Mouse (Mus musculus): ENCODE results near the gene Rnf17.

DNA sequence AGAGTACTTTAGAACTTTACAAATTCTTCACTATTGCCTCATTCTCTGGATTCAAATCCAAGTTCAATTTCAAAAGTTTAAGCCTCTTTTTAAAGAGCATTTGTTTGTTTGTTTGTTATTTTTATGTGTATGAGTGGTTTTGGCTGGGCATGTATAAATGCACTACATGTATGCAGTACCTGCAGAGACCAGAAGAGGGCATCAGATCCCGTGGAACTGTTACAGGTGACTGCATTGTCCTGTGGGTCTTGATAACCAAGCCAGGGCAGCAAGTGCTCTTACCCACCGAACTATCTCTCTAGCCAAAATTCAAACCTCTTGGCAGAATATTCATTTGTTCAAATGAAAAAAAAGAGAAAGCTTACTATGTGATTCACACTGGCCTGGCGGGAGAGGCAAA, 33.5 kb upstream of the Rnf17 start:
- no peak for TF ChIP-seq HCFC1 (IDR thresholded peaks at IDR 0.05; ENCODE audit: borderline replicate concordance, insufficient read depth, low read length)
- TF ChIP-seq ZC3H11A (IDR thresholded peaks at IDR 0.05; ENCODE audit: borderline replicate concordance, low read depth, low read length): peak; percentile 39; the same call in 1 of the 2 replicates

All from ES-E14 (cell line).